Mouse (Mus musculus): Measurements from ENCODE around the gene Olfr181.

Olfr181 gene

DNA sequence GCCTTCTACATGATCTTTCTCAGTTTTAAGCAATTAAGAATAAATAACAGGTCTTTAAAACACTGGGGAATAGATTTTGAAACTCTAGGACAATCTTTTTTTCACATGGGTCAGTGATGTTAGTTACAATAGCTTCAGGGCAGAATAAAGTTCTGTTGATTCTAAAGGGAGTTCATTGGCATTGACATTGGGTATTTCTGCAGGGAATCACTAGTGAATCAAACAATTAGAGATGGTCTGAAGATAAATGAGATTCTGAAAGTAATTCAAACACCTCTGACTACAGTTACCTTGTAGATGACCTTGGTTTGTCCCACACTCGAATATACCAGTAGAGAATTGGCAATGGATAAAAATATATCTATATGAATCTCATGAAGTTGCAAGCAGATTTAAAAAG lies at the start of gene Olfr181:
Olfr181 (minus strand) TSS at position 101 of the 400 bp plus-strand sequence.
- no peak for DNase-seq (ENCODE audit: low spot score)

DNA sequence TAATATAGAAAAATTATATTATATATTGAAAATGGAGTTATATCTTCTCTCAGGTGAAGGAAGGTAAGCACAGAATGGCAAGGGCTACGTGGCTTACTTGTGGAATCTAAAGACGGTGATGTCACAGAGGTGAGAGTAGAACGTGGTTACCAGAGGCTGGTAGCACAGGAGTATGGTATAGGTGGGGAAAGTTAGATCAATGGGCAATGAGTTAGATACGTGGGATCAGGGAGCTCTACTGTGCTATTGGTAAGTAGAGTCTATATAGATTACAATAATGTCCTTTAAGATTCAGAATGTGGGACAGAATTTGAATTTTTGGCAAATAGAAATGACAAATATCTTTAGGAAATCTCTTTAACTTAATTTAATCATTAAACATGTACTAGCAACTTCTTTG lies 737 bp upstream of the Olfr181 start, which contains the start of gene Olfr180:
Olfr180 (minus strand) TSS at position 101 of the 400 bp plus-strand sequence.
- DNase-seq (ENCODE audit: low spot score), result no peak

DNA sequence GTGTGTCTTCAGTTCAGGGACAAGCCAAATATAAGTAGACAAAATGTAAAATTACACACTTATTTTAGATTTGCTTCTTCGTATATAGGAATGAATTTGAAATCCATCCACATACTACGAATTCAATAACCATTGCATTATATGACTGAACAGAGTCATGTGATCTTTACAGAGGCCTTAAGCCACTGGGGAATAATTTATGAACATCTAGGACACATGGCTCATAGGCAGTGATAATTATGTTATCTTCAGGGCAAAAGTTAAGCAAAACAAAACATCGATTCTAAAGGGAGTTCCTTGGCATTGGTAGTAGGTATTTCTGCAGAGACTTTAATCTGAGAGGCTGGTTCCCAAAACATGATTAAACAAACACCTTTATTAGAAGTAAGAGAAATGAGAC lies 36.6 kb downstream of the Olfr181 start, which contains the start of gene Olfr178:
Olfr178 (minus strand) TSS at position 101 of the 400 bp plus-strand sequence.
- DNase-seq (ENCODE audit: low spot score), result no peak

GRCm38 (mm10) chr16:58884416-58884815 lies 44.1 kb downstream of the Olfr181 start:
- DNase-seq (ENCODE audit: low spot score), result no peak
